Mouse (Mus musculus) heart, postnatal 36 days (tissue): ENCODE data around the gene Fbxw11. TPM values are rescaled to one million over a fixed set of nuclear protein-coding genes. Genes with fewer than 3 reads are reported as not detected.
"Not testable (repeated sequence)": the region's sequence is repeated elsewhere in the genome, so short reads cannot be mapped to it uniquely, and the experiment has no call there.

Experiments
- DNase-seq, 2 experiments: peaks; one replicate each; pipeline ENCODE4 v3.0.0; 2021 to 2022
- intact Hi-C: fragments of 180-260 bp; cut with DNase I; formaldehyde crosslinking; loops from one replicate; pipeline ENCODE4 v1.15.1; 2025
- total RNA-seq, 2 experiments: library from RNA; stranded (reverse); gene quantifications; 2 replicates each; pipeline ENCODE4 v1.2.3; 2021

Fbxw11 gene
- total RNA-seq, 2 experiments from 2014 or later = 49.5 to 51.3 TPM

GRCm38 (mm10) chr11:32699913-32700493 lies 57.5 kb downstream of the Fbxw11 start:
- DNase-seq = no peak
- intact Hi-C loops = loop anchor here (2.0 to 10.0 kb wide), 2 partner anchors 57 to 355 kb away; partner anchors contain the start of genes Fbxw11 and Sh3pxd2b

- intact Hi-C loops = loop anchor here (2.0 to 10.0 kb wide), 2 partner anchors 59 to 357 kb away; partner anchors contain the start of genes Fbxw11 and Sh3pxd2b
- DNase-seq = no peak
Observed at GRCm38 (mm10) chr11:32701566-32701965, 59.0 kb downstream of the Fbxw11 start.

GRCm38 (mm10) chr11:32704241-32704890 lies 61.8 kb downstream of the Fbxw11 start:
- no peak for DNase-seq
- intact Hi-C loops = loop anchor here (10.0 kb wide), 1 partner anchor 360 kb away; the partner anchor contains the start of gene Sh3pxd2b

DNA sequence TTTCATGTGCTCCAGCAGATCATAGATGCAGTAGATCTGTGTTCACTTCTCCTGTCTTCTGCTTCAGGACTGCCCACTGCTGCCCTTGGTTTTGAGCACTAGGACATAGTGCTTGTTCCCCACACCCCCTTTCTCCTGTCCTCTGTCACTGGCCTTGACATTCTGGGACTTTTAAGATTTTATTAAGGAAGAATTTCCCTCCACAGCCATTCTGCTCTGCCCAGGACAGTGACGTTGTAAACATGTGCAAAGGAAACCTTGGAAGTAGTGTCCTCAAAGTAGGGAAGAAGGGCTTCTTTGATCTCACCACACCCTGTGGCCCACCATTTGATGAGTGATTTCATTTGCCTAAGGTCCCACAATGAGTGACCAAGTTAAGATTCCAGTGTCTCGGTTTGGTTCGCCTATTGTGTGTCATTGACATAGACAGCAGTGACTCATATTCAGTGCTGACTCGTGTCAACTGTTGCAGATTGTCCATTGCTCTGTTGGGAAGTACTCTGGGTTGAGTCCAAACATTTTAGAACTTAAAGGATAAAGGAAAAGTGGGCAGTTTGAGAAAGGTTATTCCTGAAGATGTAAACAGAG lies 64.0 kb downstream of the Fbxw11 start:
- no peak for DNase-seq
- intact Hi-C loops = loop anchor here (5.0 to 10.0 kb wide), 2 partner anchors 174 to 362 kb away; partner anchors contain the start of genes Efcab9, Sh3pxd2b and Stk10

- no peak for DNase-seq
- intact Hi-C loops = loop anchor here (5.0 to 10.0 kb wide), 2 partner anchors 175 to 363 kb away; partner anchors contain the start of genes Efcab9, Sh3pxd2b and Stk10
Observed at GRCm38 (mm10) chr11:32707481-32707880, 65.0 kb downstream of the Fbxw11 start.

- intact Hi-C loops = loop anchor here (1.0 to 10.0 kb wide), 4 partner anchors 84 to 364 kb away; partner anchors contain the start of genes Efcab9, Sh3pxd2b and Stk10
Observed at GRCm38 (mm10) chr11:32708739-32709501, 66.4 kb downstream of the Fbxw11 start.

GRCm38 (mm10) chr11:32709563-32709962 lies 67.0 kb downstream of the Fbxw11 start:
- DNase-seq = peak; percentile 48 to 58

More at GRCm38 (mm10) chr11:32708739-32709501, 66.4 kb downstream of the Fbxw11 start:
- no peak for DNase-seq

GRCm38 (mm10) chr11:32714230-32714629 lies 71.7 kb downstream of the Fbxw11 start:
- no peak for DNase-seq
- intact Hi-C loops = loop anchor here (2.0 to 5.0 kb wide), 2 partner anchors 243 to 435 kb away; no protein-coding TSS in a partner anchor

More at GRCm38 (mm10) chr11:32709563-32709962, 67.0 kb downstream of the Fbxw11 start:
- intact Hi-C loops = loop anchor here (1.0 to 10.0 kb wide), 4 partner anchors 84 to 365 kb away; partner anchors contain the start of genes Efcab9, Sh3pxd2b and Stk10

DNA sequence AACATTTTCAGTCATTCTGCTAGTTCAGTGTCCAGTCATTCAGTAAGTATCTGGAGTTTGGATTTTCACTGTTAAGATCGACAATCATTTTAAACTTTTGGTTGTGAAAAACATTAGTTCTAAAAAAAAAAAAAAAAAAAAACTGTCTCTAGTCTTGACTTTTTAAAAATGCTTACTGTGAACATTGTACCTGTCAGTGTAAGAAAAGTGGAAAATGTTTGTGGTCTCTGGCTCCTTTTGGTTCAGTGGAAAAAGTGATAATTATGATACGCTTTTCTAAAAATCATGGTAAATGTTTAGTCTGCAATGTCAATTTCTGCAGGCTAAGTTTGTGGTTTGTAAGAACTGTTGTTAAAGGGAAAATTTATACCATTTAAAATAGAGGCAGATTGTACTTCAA lies 72.4 kb downstream of the Fbxw11 start:
- no peak for DNase-seq
- intact Hi-C loops = loop anchor here (2.0 to 5.0 kb wide), 3 partner anchors 242 to 434 kb away; no protein-coding TSS in a partner anchor

GRCm38 (mm10) chr11:32715495-32715894 lies 73.0 kb downstream of the Fbxw11 start:
- intact Hi-C loops = loop anchor here (2.0 to 5.0 kb wide), 2 partner anchors 382 to 433 kb away; no protein-coding TSS in a partner anchor
- no peak for DNase-seq

DNA sequence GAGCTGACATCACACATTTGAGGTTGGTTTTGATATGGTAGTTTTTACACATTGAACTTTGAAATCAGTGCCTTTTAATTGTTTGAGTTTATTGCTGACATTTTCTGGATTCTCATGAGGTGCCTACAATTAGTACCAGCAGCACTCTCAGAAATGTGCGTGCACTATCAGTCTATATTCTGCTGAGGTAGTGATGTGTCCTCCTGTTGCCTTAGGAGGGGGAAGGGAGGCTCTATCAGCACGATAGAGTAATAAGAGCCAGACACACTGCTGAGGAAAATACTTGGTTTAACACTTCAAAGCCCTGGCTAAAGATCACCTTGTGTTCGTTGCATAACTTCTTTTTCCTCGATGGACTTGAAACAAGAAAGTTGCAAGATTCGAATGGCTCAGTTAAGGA lies 73.4 kb downstream of the Fbxw11 start:
- DNase-seq = no peak
- intact Hi-C loops = loop anchor here (2.0 to 5.0 kb wide), 2 partner anchors 381 to 433 kb away; no protein-coding TSS in a partner anchor

- no peak for DNase-seq
- intact Hi-C loops = loop anchor here (5.0 kb wide), 1 partner anchor 380 kb away; no protein-coding TSS in a partner anchor
Observed at GRCm38 (mm10) chr11:32716876-32717275, 74.4 kb downstream of the Fbxw11 start.

GRCm38 (mm10) chr11:32717711-32718110 lies 75.2 kb downstream of the Fbxw11 start:
- DNase-seq = not testable (repeated sequence)
- intact Hi-C loops = loop anchor here (5.0 kb wide), 1 partner anchor 380 kb away; no protein-coding TSS in a partner anchor

- no peak for DNase-seq
- intact Hi-C loops = loop anchor here (5.0 kb wide), 1 partner anchor 379 kb away; no protein-coding TSS in a partner anchor
Observed at GRCm38 (mm10) chr11:32718371-32718770, 75.8 kb downstream of the Fbxw11 start.

- no peak for DNase-seq
- intact Hi-C loops = loop anchor here (5.0 kb wide), 1 partner anchor 378 kb away; no protein-coding TSS in a partner anchor
Observed at GRCm38 (mm10) chr11:32718979-32719378, 76.5 kb downstream of the Fbxw11 start.

- DNase-seq = no peak
Observed at GRCm38 (mm10) chr11:32722653-32723052, 80.1 kb downstream of the Fbxw11 start.

GRCm38 (mm10) chr11:32723287-32723686 lies 80.8 kb downstream of the Fbxw11 start:
- DNase-seq = no peak
- intact Hi-C loops = no loop called here

More at GRCm38 (mm10) chr11:32722653-32723052, 80.1 kb downstream of the Fbxw11 start:
- intact Hi-C loops = no loop called here

- intact Hi-C loops = no loop called here
Observed at GRCm38 (mm10) chr11:32725171-32725570, 82.6 kb downstream of the Fbxw11 start.

DNA sequence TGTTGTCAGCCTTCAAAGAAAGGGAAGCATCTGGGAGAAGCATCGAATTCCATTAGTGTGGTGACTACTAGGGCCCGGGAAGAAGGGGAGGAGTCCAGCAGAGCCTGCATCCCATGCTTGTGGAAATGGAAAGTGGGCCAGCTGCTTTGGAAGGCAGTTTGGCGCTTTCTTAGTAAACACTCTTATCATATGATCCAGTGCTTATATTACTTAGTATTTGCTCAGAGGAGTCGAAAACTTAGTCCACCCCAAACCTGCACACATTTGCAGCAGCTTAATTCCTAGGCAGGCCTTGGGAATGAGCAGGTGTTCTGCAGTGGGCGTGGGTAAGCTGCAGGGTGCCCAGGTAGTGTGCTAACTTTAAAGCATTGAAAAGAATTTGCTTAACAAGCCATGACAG lies 89.9 kb downstream of the Fbxw11 start:
- no peak for DNase-seq
- intact Hi-C loops = no loop called here

More at GRCm38 (mm10) chr11:32725171-32725570, 82.6 kb downstream of the Fbxw11 start:
- DNase-seq = no peak
